ENCODE assay signal across 8 mouse cellular contexts in genomic region chr17:15993361-15994287, GRCm38 (mm10).
DNase-seq lines count a peak whose midpoint lies in the region; ATAC-seq and TF ChIP-seq lines count a peak whose summit lies in the region.

No protein-coding gene starts in this region.

- 0 out of 2 replicates have a peak overlapping the region, but pooled peaks have one; percentile 2 for H3K4me2 ChIP-seq in heart, embryonic 13.5 days
- no peak overlapping the region for H3K4me2 ChIP-seq in lung, embryonic 14.5 days

- no peaks in the 10 kb centered on the region for H3K36me3 ChIP-seq in heart, embryonic 13.5 days
- H3K36me3 ChIP-seq in lung, embryonic 14.5 days (ENCODE audit: insufficient read depth): no peaks in the 10 kb centered on the region

- no peaks in the 10 kb centered on the region for H3K27me3 ChIP-seq in heart, embryonic 13.5 days (replicated peaks)
- no peaks in the 10 kb centered on the region for H3K27me3 ChIP-seq in lung, embryonic 14.5 days (ENCODE audit: insufficient read depth, low read length)

- peaks cover 19% of the 10 kb centered on the region for H3K4me1 ChIP-seq in heart, embryonic 13.5 days
- 0 out of 2 replicates have a peak, but pooled peaks cover 2% of the 10 kb centered on the region for H3K4me1 ChIP-seq in lung, embryonic 14.5 days (ENCODE audit: insufficient read depth)

- no peak for ATAC-seq in heart, embryonic 13.5 days (ENCODE audit: extremely low read depth, insufficient number of reproducible peaks, low FRiP score, low TSS enrichment)
- peak; percentile 84; the same call in 1 of the 2 replicates for ATAC-seq in lung, embryonic 14.5 days (ENCODE audit: insufficient read depth)

- H3K27ac ChIP-seq in heart, embryonic 13.5 days (replicated peaks): peak overlapping the region; percentile 8; the same call in 1 of the 2 replicates
- peak overlapping the region; percentile 42; the same call in 1 of the 2 replicates for H3K27ac ChIP-seq in lung, embryonic 14.5 days (ENCODE audit: low read depth)

- 37% methylated on average over 7 of the region's 7 CpGs for WGBS in heart, embryonic 13.5 days
- WGBS in lung, embryonic 14.5 days: 37% methylated on average over 7 of the region's 7 CpGs

- no peak overlapping the region; the same call in 1 of the 2 replicates for H3K9ac ChIP-seq in heart, embryonic 13.5 days
- H3K9ac ChIP-seq in lung, embryonic 14.5 days: no peak overlapping the region

- peak; percentile 19 to 25 for DNase-seq in cerebellum, postnatal 10 days
- no peak for DNase-seq in cerebellum, postnatal 36 days
- peak; percentile 83 for DNase-seq in embryo, embryonic 10.5 days (ENCODE audit: low spot score)
- peak; percentile 39 for DNase-seq in kidney, postnatal 14 days
- DNase-seq in lung, embryonic 14.5 days: peak; percentile 57
- peak; percentile 12 for DNase-seq in skeletal muscle tissue, adult 2 months (ENCODE audit: low read depth, low spot score)
- DNase-seq in thymus, adult 18-20 months: no peak

- no peak overlapping the region for H3K4me3 ChIP-seq in heart, embryonic 13.5 days
- H3K4me3 ChIP-seq in lung, embryonic 14.5 days (ENCODE audit: low read depth, low read length): no peak overlapping the region

- no peak for TF ChIP-seq CTCF in lung, embryonic 14.5 days (IDR thresholded peaks at IDR 0.05; ENCODE audit: low read depth)

- H3K9me3 ChIP-seq in heart, embryonic 13.5 days: no peaks in the 10 kb centered on the region
- H3K9me3 ChIP-seq in lung, embryonic 14.5 days (ENCODE audit: low read depth, low read length): no peaks in the 10 kb centered on the region; the same call in 1 of the 2 replicates

Comparison
In these comparisons a context has a peak if more than half of its experiments do, and no peak if none do; other contexts are left out.
1. DNase-seq: peak in cerebellum, postnatal 10 days (2 of 2), embryo, embryonic 10.5 days (single experiment), kidney, postnatal 14 days (single experiment), lung, embryonic 14.5 days (single experiment) and skeletal muscle tissue, adult 2 months (single experiment); none in cerebellum, postnatal 36 days (0 of 2) and thymus, adult 18-20 months (0 of 2).